Mouse (Mus musculus): ENCODE results near the gene Dok5. TPM values are rescaled to one million over a fixed set of nuclear protein-coding genes. Genes with fewer than 3 reads are reported as not detected.

Dok5 gene
- total and polyA plus RNA-seq, 2 experiments from 2014 or later = 29.7 to 38.0 TPM

- Histone ChIP-seq H3K4me1 (ENCODE audit: insufficient read depth, low read length) (0 out of 2 replicates have a peak, but pooled peaks cover 1% of the 10 kb centered on the region), H3K4me3 (ENCODE audit: low read length) (no peak overlapping the region), H3K4me2 (ENCODE audit: low read depth, low read length) (no peak overlapping the region), H3K9ac (replicated peaks; ENCODE audit: low read length) (no peak overlapping the region), H3K27ac (no peak overlapping the region), H3K36me3 (ENCODE audit: insufficient read depth, low read length) (no peaks in the 10 kb centered on the region), H3K9me3 (ENCODE audit: low read length) (no peaks in the 10 kb centered on the region), H3K27me3 (ENCODE audit: insufficient read depth, low read length) (no peaks in the 10 kb centered on the region)
- ATAC-seq = no peak
- no peak for TF ChIP-seq CTCF (IDR thresholded peaks at IDR 0.05; ENCODE audit: low read depth)
- no peak for DNase-seq (ENCODE audit: low spot score)
- 67% methylated on average over 9 of the region's 9 CpGs for WGBS
These were observed 131.2 kb downstream of the Dok5 start for GRCm38 (mm10) chr2:170862799-170863198.

- H3K27ac ChIP-seq = no peak overlapping the region
- no peak overlapping the region for H3K4me3 ChIP-seq (ENCODE audit: low read length)
- no peaks in the 10 kb centered on the region for H3K27me3 ChIP-seq (ENCODE audit: insufficient read depth, low read length)
- no peak overlapping the region for H3K9ac ChIP-seq (replicated peaks; ENCODE audit: low read length)
- H3K9me3 ChIP-seq (ENCODE audit: low read length) = no peaks in the 10 kb centered on the region
- DNase-seq (ENCODE audit: low spot score) (no peak), ATAC-seq (no peak)
- no peaks in the 10 kb centered on the region for H3K4me1 ChIP-seq (ENCODE audit: insufficient read depth, low read length)
- no peak overlapping the region for H3K4me2 ChIP-seq (ENCODE audit: low read depth, low read length)
- no peak for TF ChIP-seq CTCF (IDR thresholded peaks at IDR 0.05; ENCODE audit: low read depth)
- H3K36me3 ChIP-seq (ENCODE audit: insufficient read depth, low read length) = no peaks in the 10 kb centered on the region
- 97% methylated on average over 10 of the region's 10 CpGs for WGBS
These were observed 131.6 kb downstream of the Dok5 start for GRCm38 (mm10) chr2:170863201-170863600.

- peak; percentile 37 for DNase-seq (ENCODE audit: low spot score)
- H3K36me3 ChIP-seq (ENCODE audit: insufficient read depth, low read length) = no peaks in the 10 kb centered on the region
- no peaks in the 10 kb centered on the region for H3K27me3 ChIP-seq (ENCODE audit: insufficient read depth, low read length)
- no peak for ATAC-seq
- peak; percentile 55 for TF ChIP-seq CTCF (IDR thresholded peaks at IDR 0.05; ENCODE audit: low read depth)
- no peaks in the 10 kb centered on the region for H3K9me3 ChIP-seq (ENCODE audit: low read length)
- no peaks in the 10 kb centered on the region for H3K4me1 ChIP-seq (ENCODE audit: insufficient read depth, low read length)
- H3K4me2 ChIP-seq (ENCODE audit: low read depth, low read length) = no peak overlapping the region
- no peak overlapping the region for H3K27ac ChIP-seq
- no peak overlapping the region for H3K4me3 ChIP-seq (ENCODE audit: low read length)
- WGBS = 90% methylated on average over 5 of the region's 5 CpGs
- no peak overlapping the region for H3K9ac ChIP-seq (replicated peaks; ENCODE audit: low read length)
These were observed 132.4 kb downstream of the Dok5 start for GRCm38 (mm10) chr2:170864043-170864442.

GRCm38 (mm10) chr2:170864820-170865219, 133.2 kb downstream of the Dok5 start:
- Histone ChIP-seq H3K27ac (no peak overlapping the region), H3K4me1 (ENCODE audit: insufficient read depth, low read length) (no peaks in the 10 kb centered on the region), H3K9me3 (ENCODE audit: low read length) (no peaks in the 10 kb centered on the region), H3K36me3 (ENCODE audit: insufficient read depth, low read length) (no peaks in the 10 kb centered on the region), H3K4me2 (ENCODE audit: low read depth, low read length) (no peak overlapping the region), H3K9ac (replicated peaks; ENCODE audit: low read length) (no peak overlapping the region), H3K4me3 (ENCODE audit: low read length) (no peak overlapping the region), H3K27me3 (ENCODE audit: insufficient read depth, low read length) (no peaks in the 10 kb centered on the region)
- 72% methylated on average over 6 of the region's 6 CpGs for WGBS
- TF ChIP-seq CTCF (IDR thresholded peaks at IDR 0.05; ENCODE audit: low read depth) = no peak
- DNase-seq (ENCODE audit: low spot score) (no peak), ATAC-seq (no peak)

GRCm38 (mm10) chr2:170870566-170870965, 139.0 kb downstream of the Dok5 start:
- Histone ChIP-seq H3K9ac (replicated peaks; ENCODE audit: low read length) (no peak overlapping the region), H3K4me2 (ENCODE audit: low read depth, low read length) (no peak overlapping the region), H3K4me1 (ENCODE audit: insufficient read depth, low read length) (no peaks in the 10 kb centered on the region), H3K9me3 (ENCODE audit: low read length) (no peaks in the 10 kb centered on the region), H3K27ac (no peak overlapping the region), H3K4me3 (ENCODE audit: low read length) (no peak overlapping the region), H3K27me3 (ENCODE audit: insufficient read depth, low read length) (no peaks in the 10 kb centered on the region), H3K36me3 (ENCODE audit: insufficient read depth, low read length) (no peaks in the 10 kb centered on the region)
- no peak for TF ChIP-seq CTCF (IDR thresholded peaks at IDR 0.05; ENCODE audit: low read depth)
- no peak for DNase-seq (ENCODE audit: low spot score)
- ATAC-seq = no peak
- 89% methylated on average over 15 of the region's 15 CpGs for WGBS

GRCm38 (mm10) chr2:170871469-170871868, 139.9 kb downstream of the Dok5 start:
- 92% methylated on average over 3 of the region's 3 CpGs for WGBS
- H3K4me3 ChIP-seq (ENCODE audit: low read length) = no peak overlapping the region
- no peak for TF ChIP-seq CTCF (IDR thresholded peaks at IDR 0.05; ENCODE audit: low read depth)
- no peaks in the 10 kb centered on the region for H3K9me3 ChIP-seq (ENCODE audit: low read length)
- no peak for ATAC-seq
- H3K4me1 ChIP-seq (ENCODE audit: insufficient read depth, low read length) = no peaks in the 10 kb centered on the region
- H3K27ac ChIP-seq = no peak overlapping the region
- H3K27me3 ChIP-seq (ENCODE audit: insufficient read depth, low read length) = no peaks in the 10 kb centered on the region
- no peak overlapping the region for H3K4me2 ChIP-seq (ENCODE audit: low read depth, low read length)
- H3K36me3 ChIP-seq (ENCODE audit: insufficient read depth, low read length) = no peaks in the 10 kb centered on the region
- no peak overlapping the region for H3K9ac ChIP-seq (replicated peaks; ENCODE audit: low read length)
- DNase-seq (ENCODE audit: low spot score) = no peak

GRCm38 (mm10) chr2:170873382-170873781, 141.8 kb downstream of the Dok5 start:
- Histone ChIP-seq H3K27ac (no peak overlapping the region), H3K9ac (replicated peaks; ENCODE audit: low read length) (no peak overlapping the region), H3K27me3 (ENCODE audit: insufficient read depth, low read length) (0 out of 2 replicates have a peak, but pooled peaks cover under 1% of the 10 kb centered on the region), H3K4me2 (ENCODE audit: low read depth, low read length) (no peak overlapping the region), H3K4me1 (ENCODE audit: insufficient read depth, low read length) (no peaks in the 10 kb centered on the region), H3K4me3 (ENCODE audit: low read length) (no peak overlapping the region), H3K9me3 (ENCODE audit: low read length) (no peaks in the 10 kb centered on the region), H3K36me3 (ENCODE audit: insufficient read depth, low read length) (no peaks in the 10 kb centered on the region)
- TF ChIP-seq CTCF (IDR thresholded peaks at IDR 0.05; ENCODE audit: low read depth) = peak; percentile 96
- WGBS = 11% methylated on average over 8 of the region's 8 CpGs
- DNase-seq (ENCODE audit: low spot score) (peak; percentile 87), ATAC-seq (no peak)
